Mouse (Mus musculus): ENCODE results near the gene Xrcc3.

The Xrcc3 gene

GRCm38 (mm10) chr12:111814769-111815762 is 1.4 kb upstream of the Xrcc3 start:
- no peak for DNase-seq

GRCm38 (mm10) chr12:111813111-111813765 is 435 bp downstream of the Xrcc3 start:
- DNase-seq = no peak

GRCm38 (mm10) chr12:111812611-111813010 is 1.1 kb downstream of the Xrcc3 start:
- DNase-seq = no peak

DNA sequence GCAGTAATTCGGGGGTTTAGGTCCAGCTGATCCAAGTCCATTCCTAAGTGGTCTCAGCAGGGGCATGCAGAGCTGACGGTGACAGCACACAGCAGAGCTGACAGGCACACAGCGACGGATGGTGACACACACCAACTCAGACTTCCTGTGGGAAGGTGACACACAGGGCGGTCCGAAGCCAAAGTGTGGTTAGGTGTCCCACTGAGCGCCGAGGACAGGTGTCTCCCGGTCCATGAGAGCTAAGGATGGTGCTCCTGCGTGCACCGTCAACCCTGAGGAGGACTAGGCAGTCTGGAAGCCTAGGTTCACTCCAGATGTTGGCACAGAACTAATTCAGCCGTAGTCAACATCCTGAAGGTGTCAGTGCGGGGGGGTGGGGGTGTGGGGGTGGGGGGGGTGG is 1.6 kb downstream of the Xrcc3 start:
- DNase-seq = no peak

GRCm38 (mm10) chr12:111809762-111810161 is 3.9 kb downstream of the Xrcc3 start:
- DNase-seq = peak; percentile 36 to 51

DNA sequence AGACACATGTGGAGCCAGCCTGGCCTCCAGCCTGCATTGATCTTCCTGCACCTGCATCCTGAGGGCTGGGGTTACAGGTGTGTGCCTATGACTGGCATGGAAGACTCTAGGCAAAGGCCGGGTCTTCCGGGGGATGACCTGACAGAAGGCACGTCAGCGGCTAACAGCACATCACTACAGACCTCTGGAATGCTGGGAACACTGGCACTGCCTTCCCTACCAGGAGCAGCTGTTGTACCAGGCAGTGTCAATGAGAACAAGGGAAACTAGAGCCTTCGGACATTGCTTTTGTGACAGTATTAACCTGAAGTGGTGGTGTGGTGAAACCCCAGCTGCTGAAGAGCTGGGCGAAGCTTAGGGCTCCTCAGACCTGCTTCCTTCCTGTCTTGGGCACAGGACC is 4.9 kb downstream of the Xrcc3 start:
- no peak for DNase-seq

DNA sequence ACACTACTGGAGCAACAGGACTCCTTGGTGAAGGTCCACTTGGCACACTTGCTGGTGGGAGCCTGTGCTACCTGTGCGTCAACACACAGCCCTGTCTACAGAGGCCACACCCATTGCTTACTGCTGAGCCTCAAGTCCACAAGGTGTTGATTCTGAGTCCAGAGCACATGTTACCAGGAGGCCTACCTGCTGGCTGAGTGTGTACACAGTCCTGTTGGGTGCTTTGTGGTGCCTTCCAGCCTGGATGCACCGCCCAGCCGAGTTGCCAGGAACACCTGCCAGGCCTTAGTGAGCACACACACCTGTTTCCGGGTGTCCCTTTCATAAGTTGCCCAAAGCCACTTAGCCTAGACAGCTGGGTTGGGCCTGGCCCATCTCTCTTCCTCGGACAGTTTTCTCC is 10.1 kb downstream of the Xrcc3 start:
- no peak for DNase-seq

GRCm38 (mm10) chr12:111800459-111801183 is 13.1 kb downstream of the Xrcc3 start:
- no peak for DNase-seq

DNA sequence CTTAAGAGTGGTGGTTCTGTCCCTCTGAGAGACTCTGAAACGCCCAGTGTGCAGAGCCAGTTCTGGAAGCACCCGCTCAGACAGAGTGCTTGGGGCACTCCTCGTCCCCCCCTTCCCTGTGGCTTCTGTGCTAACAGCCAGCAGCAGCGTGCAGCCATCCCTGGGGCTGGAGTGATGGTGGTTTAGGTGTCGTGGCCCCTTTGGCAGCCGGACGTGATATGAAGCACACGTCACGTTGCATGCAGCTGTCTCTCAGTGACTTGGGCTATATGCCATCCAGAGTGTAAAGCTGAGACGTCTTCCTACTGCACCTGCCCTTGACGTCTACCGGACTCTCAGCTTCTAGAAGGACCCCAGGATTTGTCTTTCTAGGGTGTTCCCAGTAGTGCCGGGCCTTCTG is 15.2 kb downstream of the Xrcc3 start:
- no peak for DNase-seq

- DNase-seq = no peak
These were observed 16.4 kb downstream of the Xrcc3 start for GRCm38 (mm10) chr12:111797251-111797650.

DNA sequence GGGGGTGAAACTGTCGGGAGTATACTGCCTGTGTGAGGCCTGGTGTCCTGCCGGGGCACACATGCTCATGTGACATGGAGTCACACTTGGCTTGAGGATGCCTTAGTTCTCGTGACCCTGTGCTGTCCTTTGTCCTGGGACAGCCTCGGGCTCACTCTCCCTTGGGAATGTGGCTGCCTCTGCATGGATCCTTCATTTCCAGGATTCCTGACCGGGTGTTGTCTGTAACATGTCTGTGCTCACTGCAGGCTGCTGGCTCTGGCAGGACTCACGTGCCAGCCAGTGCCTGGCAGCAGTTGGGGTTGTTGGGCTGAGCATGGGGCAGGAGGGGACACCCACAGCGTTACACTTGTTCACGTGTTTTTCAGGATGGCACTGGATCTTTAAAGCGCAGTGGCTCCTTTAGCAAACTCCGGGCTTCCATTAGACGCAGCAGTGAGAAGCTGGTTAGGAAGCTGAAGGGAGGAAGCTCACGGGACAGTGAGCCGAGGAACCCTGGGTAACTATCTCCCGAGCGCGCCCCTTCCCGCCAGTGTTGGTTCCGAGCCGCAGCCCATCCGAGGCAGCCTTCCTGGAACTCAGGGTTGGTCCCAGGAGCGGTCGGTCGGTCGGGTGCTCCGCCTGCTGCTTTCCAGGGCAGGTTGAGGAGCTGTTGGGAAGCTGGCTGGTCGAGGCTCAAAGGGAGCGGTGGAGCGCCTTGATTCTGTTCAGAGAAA is 18.3 kb downstream of the Xrcc3 start:
- DNase-seq = no peak

DNA sequence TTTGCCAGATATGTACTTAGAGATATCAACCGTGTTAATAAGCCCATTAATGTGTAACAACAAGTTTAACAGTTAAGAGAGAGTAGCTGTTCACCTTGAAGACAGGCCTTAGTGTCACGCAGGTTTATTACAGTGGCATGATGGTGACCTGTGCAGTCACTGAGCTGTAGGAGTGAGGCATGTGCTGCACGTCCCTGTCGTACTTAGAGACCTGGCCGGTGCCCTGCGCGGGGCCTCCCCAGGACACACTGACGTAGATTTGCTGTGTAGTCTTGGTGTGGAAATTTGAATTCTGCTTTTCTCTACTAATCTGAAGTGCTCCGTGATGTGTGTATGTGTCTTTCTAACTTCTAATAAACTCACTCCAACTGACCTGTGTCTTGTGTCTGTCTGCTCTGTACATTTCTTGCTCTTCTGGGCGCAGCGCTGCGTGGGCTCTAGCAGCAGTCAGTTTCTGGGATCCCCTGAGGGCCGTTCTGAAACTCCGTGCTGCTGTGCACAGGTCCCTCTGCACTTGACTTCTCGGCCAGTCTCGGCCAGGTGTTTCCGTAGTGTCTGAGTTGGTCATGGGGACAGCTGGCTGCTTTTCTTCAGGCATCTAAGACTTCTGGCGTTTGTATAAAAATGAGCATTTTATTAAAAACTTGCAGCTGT is 19.0 kb downstream of the Xrcc3 start:
- DNase-seq = no peak

- no peak for DNase-seq
These were observed 19.6 kb downstream of the Xrcc3 start for GRCm38 (mm10) chr12:111794102-111794501.

GRCm38 (mm10) chr12:111791474-111792104 is 22.1 kb downstream of the Xrcc3 start:
- no peak for DNase-seq

- DNase-seq = no peak
These were observed 23.0 kb downstream of the Xrcc3 start for GRCm38 (mm10) chr12:111790631-111791030.

DNA sequence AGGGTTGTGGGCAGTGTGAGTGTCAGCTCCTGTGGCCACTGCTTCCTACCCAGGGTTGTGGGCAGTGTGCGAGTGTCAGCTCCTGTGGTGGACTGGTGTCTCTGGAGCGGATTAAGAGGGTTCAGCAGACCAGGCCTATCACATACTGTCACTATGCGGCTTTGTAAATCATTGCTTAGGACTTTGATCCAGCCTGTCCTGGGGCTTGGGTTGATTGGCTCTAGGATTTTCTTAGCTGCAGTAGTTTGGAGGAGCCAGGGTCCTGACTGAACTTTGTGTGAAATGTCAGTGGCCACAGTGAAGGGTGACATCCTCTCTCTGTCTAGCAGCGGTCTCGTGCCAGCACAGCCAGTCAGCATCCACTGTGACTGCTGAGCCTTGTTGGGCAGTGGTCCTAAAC is 23.6 kb downstream of the Xrcc3 start:
- no peak for DNase-seq

GRCm38 (mm10) chr12:111787015-111787414 is 26.7 kb downstream of the Xrcc3 start:
- no peak for DNase-seq

- no peak for DNase-seq
These were observed 28.5 kb downstream of the Xrcc3 start for GRCm38 (mm10) chr12:111785174-111785573.

GRCm38 (mm10) chr12:111779544-111779943 is 34.1 kb downstream of the Xrcc3 start:
- DNase-seq = no peak

DNA sequence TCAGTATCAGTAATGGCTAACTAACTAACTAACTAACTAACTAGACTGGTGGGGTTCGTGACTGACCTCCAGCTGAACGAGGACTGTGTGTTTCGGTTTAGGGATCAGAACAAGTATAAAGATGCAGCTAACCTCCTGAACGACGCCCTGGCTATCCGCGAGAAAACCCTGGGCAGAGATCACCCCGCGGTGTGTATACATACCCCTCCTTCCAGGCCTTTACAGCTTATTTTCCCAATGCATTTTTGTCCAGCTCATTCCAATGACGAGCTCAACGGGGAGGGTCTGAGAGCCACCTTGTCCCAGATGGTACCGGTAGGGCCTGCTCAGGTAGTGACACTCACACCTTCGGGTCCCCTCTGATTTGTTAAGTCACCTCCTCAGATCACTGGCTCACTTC is 35.8 kb downstream of the Xrcc3 start:
- no peak for DNase-seq

- DNase-seq = no peak
These were observed 38.8 kb downstream of the Xrcc3 start for GRCm38 (mm10) chr12:111774845-111775244.

GRCm38 (mm10) chr12:111774156-111774555 is 39.5 kb downstream of the Xrcc3 start:
- no peak for DNase-seq
